Mouse (Mus musculus) heart, embryonic 14.5 days (tissue): Measurements from ENCODE around the gene Bcl2l12. TPM values are rescaled to one million over a fixed set of nuclear protein-coding genes. Genes with fewer than 3 reads are reported as not detected.

ENCODE experiments used
- ATAC-seq: fragments of 200-750 bp; cut with Nextera tagmentation; 2 replicates; pipeline ENCODE4 v1.8.0; 2017; ENCODE audit warnings: low read depth, moderate TSS enrichment; ENCODE audit not compliant: insufficient number of reproducible peaks, insufficient read depth, low FRiP score
- H3K27ac ChIP-seq, 2 experiments: fragments of 200-500 bp in 1 of 2; fragments of 300-500 bp in 1 of 2; sonication (generic) in 1 of 2; replicated peaks in 1 of 2; 2 replicates each; pipeline ENCODE4 v1.5.1; 2012 to 2014; ENCODE audit warnings: low read depth in 2 of 2, low read length in 2 of 2, control low read depth in 1 of 2, mild to moderate bottlenecking in 1 of 2, mixed read lengths in 1 of 2; ENCODE audit not compliant: control insufficient read depth in 1 of 2, insufficient read depth in 1 of 2
- H3K27me3 ChIP-seq: fragments of 300-500 bp; sonication (generic); 2 replicates; pipeline ENCODE4 v1.6.1; 2014; ENCODE audit warnings: mild to moderate bottlenecking, low read length, control low read depth; ENCODE audit not compliant: control insufficient read depth, insufficient read depth
- H3K36me3 ChIP-seq: fragments of 300-500 bp; sonication (generic); 2 replicates; pipeline ENCODE4 v1.6.1; 2014; ENCODE audit warnings: mild to moderate bottlenecking, control low read depth, low read length, mixed read lengths; ENCODE audit not compliant: control insufficient read depth, insufficient read depth
- H3K4me1 ChIP-seq, 2 experiments: fragments of 200-500 bp in 1 of 2; fragments of 300-500 bp in 1 of 2; sonication (generic) in 1 of 2; 2 replicates each; pipeline ENCODE4 v1.6.1; 2012 to 2014; ENCODE audit warnings: low read length in 2 of 2, control low read depth in 1 of 2, mixed read lengths in 1 of 2; ENCODE audit not compliant: control insufficient read depth in 2 of 2, insufficient read depth in 2 of 2
- H3K4me2 ChIP-seq: fragments of 300-500 bp; sonication (generic); 2 replicates; pipeline ENCODE4 v1.6.1; 2014; ENCODE audit warnings: mild to moderate bottlenecking, low read length
- H3K4me3 ChIP-seq, 2 experiments: fragments of 200-500 bp in 1 of 2; fragments of 300-500 bp in 1 of 2; sonication (generic) in 1 of 2; 2 replicates each; pipeline ENCODE4 v1.5.1; 2012 to 2014; ENCODE audit warnings: low read length in 2 of 2, mild to moderate bottlenecking in 2 of 2, control low read depth in 1 of 2, low read depth in 1 of 2, moderate library complexity in 1 of 2; ENCODE audit not compliant: control insufficient read depth in 1 of 2, insufficient read depth in 1 of 2
- H3K9ac ChIP-seq: fragments of 300-500 bp; sonication (generic); 2 replicates; pipeline ENCODE4 v1.6.1; 2014; ENCODE audit warnings: mild to moderate bottlenecking, low read length
- H3K9me3 ChIP-seq: fragments of 300-500 bp; sonication (generic); 2 replicates; pipeline ENCODE4 v1.6.1; 2016; ENCODE audit warnings: low read length, control low read depth; ENCODE audit not compliant: control insufficient read depth
- WGBS: fragments of 180-500 bp; shearing (Covaris S2); extraction: QIAGEN DNeasy Blood & Tissue Kit; methylation state at CpG from one replicate; pipeline ENCODE4 v1.1.7; 2014; 5-methylcytosine and 5-hydroxymethylcytosine counted together
- polyA plus RNA-seq: library from polyadenylated mRNA; unstranded; fragments of >200 nt; fragmentation: Nextera tagmentation; extraction: Ambion mirVana; gene quantifications from 2 replicates; pipeline ENCODE4 v1.2.1, GENCODE M21; 2014

Gene Bcl2l12
- polyA plus RNA-seq, 1 experiment from 2014 or later: 35.4 TPM

DNA sequence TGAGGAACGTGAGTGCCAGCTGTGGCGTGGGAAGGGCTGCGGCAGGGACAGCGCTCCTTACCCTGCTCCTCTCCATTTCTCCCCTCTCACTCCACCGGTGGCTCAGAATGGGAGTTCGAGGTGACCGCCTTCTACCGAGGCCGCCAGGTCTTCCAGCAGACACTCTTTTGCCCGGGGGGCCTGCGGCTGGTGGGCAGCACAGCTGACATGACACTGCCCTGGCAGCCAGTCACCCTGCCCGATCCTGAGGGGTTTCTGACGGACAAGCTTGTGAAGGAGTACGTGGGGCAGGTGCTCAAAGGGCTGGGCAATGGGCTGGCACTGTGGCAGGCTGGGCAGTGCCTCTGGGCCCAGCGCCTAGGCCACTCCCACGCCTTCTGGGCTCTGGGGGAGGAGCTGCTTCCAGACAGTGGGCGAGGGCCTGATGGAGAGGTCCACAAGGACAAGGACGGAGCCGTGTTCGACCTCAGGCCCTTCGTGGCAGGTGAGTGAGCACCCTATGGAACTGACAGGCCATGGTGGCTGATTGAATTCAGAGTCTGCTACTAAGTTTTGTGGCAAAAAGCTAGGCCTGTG is 2.1 kb upstream of the Bcl2l12 start:
- 83% methylated on average over 21 of the region's 21 CpGs for WGBS
- no peak for ATAC-seq
- Histone ChIP-seq H3K9ac (no peak overlapping the region), H3K9me3 (no peaks in the 10 kb centered on the region), H3K27ac (no peak overlapping the region), H3K4me2 (no peak overlapping the region), H3K4me1 (peaks cover 14 to 34% of the 10 kb centered on the region in 2 experiments), H3K4me3 (no peak overlapping the region), H3K27me3 (no peaks in the 10 kb centered on the region), H3K36me3 (peaks cover 63% of the 10 kb centered on the region)

- Histone ChIP-seq H3K4me2 (peak overlapping the region; percentile 75), H3K4me3 (peak overlapping the region in 1 of 2 experiments; percentile 3; a peak in 1 of 4 replicates), H3K27me3 (no peaks in the 10 kb centered on the region), H3K9me3 (no peaks in the 10 kb centered on the region), H3K4me1 (peaks cover 14 to 34% of the 10 kb centered on the region in 2 experiments), H3K36me3 (peaks cover 63% of the 10 kb centered on the region), H3K27ac (peak overlapping the region; percentile 31 to 42; a peak in 2 of 4 replicates), H3K9ac (peak overlapping the region; percentile 44; the same call in 1 of the 2 replicates)
- 41% methylated on average over 11 of the region's 11 CpGs for WGBS
- no peak for ATAC-seq
Observed at GRCm38 (mm10) chr7:44999753-45000152, 1.2 kb upstream of the Bcl2l12 start.

DNA sequence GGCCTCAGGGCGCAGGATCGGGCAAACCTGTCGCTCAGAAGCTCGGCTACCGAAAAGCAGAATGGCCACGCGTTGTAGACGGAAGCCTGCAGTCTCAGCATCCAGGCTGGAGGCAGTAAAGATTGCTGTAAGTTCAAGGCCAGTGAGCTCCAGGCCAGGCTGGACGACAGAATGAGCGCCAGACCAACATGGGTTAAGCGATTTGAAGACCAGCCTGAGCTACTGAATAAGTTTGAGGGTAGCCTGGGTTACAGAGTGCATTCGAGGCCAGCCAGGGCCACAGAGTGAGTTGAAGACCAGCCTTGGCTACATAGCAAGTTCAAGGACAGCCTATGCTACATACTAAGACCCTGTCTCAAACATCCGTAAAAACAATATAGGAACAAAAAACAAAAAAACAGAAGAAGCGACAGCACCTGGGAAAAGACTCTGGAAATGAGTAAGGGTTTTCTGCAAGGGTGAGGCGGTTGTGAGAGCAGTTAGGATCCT is 528 bp downstream of the Bcl2l12 start:
- Histone ChIP-seq H3K27me3 (no peaks in the 10 kb centered on the region), H3K4me3 (peak overlapping the region; percentile 58 to 80), H3K4me2 (peak overlapping the region; percentile 75), H3K4me1 (peaks cover 14 to 34% of the 10 kb centered on the region in 2 experiments), H3K9me3 (no peaks in the 10 kb centered on the region), H3K9ac (peak overlapping the region; percentile 88), H3K27ac (peak overlapping the region; percentile 73 to 83), H3K36me3 (peaks cover 63% of the 10 kb centered on the region)
- 3% methylated on average over 15 of the region's 15 CpGs for WGBS
- no peak for ATAC-seq

GRCm38 (mm10) chr7:44997231-44997939 is 1.1 kb downstream of the Bcl2l12 start, which contains the start of gene Irf3:
TSS of gene Irf3 (plus strand) at chr7:44997648.
- peaks cover 63% of the 10 kb centered on the region for H3K36me3 ChIP-seq
- under 1% methylated on average over 43 of the region's 43 CpGs for WGBS
- H3K4me3 ChIP-seq: peak within 1 kb of the TSS; percentile 58 to 84

GRCm38 (mm10) chr7:44996672-44997071 is 1.8 kb downstream of the Bcl2l12 start:
- Histone ChIP-seq H3K9me3 (no peaks in the 10 kb centered on the region), H3K9ac (peak overlapping the region; percentile 88), H3K27me3 (no peaks in the 10 kb centered on the region), H3K27ac (peak overlapping the region; percentile 64 to 83), H3K4me1 (peaks cover 14 to 34% of the 10 kb centered on the region in 2 experiments), H3K4me3 (peak overlapping the region; percentile 58 to 84), H3K36me3 (peaks cover 63% of the 10 kb centered on the region), H3K4me2 (peak overlapping the region; percentile 75)
- 11% methylated on average over 10 of the region's 10 CpGs for WGBS
- no peak for ATAC-seq

More at GRCm38 (mm10) chr7:44997231-44997939, 1.1 kb downstream of the Bcl2l12 start, which contains the start of gene Irf3:
- Histone ChIP-seq H3K4me1 (peaks cover 14 to 34% of the 10 kb centered on the region in 2 experiments), H3K27ac (peak within 1 kb of the TSS; percentile 81 to 83), H3K4me2 (peak within 1 kb of the TSS; percentile 75), H3K27me3 (no peaks in the 10 kb centered on the region), H3K9me3 (no peaks in the 10 kb centered on the region), H3K9ac (peak within 1 kb of the TSS; percentile 88)
- ATAC-seq: peak; percentile 87

GRCm38 (mm10) chr7:44986879-44987718 is 11.4 kb downstream of the Bcl2l12 start:
- Histone ChIP-seq H3K27ac (peak overlapping the region; percentile 89 to 94), H3K4me3 (peak overlapping the region; percentile 73 to 79), H3K27me3 (no peaks in the 10 kb centered on the region), H3K36me3 (peaks cover 48% of the 10 kb centered on the region), H3K9ac (peak overlapping the region; percentile 80), H3K4me2 (peak overlapping the region; percentile 84), H3K4me1 (peaks cover 12 to 29% of the 10 kb centered on the region in 2 experiments), H3K9me3 (no peaks in the 10 kb centered on the region)
- under 1% methylated on average over 29 of the region's 29 CpGs for WGBS
- ATAC-seq: no peak
